Mouse (Mus musculus): ENCODE measurements around the gene Tsc2. TPM values are rescaled to one million over a fixed set of nuclear protein-coding genes. Genes with fewer than 3 reads are reported as not detected.

Tsc2 gene
- total and polyA plus RNA-seq, 3 experiments, result 9.1 to 69.8 (median 35.2) TPM

DNA sequence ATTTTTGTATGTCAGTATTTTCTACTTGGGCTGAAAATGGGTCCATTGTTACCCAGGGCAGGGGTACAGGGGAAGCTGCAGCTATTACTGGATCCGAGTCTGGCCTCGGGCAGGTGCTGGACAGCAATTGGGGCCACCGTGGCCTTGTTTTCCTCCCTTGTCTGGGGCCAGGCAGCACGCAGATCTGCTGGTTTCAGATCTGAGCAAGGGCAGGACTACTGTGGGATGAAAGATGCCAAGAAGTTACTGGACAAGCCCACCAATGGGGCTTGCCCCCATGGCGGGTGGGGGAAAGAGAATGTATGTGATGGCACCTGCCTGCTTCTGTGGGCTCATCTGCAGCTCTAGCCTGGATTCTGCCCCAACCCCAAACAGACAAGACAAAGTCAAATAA is 36.4 kb downstream of the Tsc2 start:
- H3K27ac ChIP-seq (ENCODE audit: insufficient read depth, low read depth), result no peak overlapping the region
- no peak overlapping the region for H3K4me3 ChIP-seq (replicated peaks in 1 of 3; ENCODE audit: low read depth in 2 of 3, low read length in 2 of 3, poor library complexity in 1 of 3)
- H3K27me3 ChIP-seq (replicated peaks), result no peaks in the 10 kb centered on the region
- H3K4me1 ChIP-seq (ENCODE audit: control insufficient read depth in 1 of 2, insufficient read depth in 2 of 2), result peaks cover 0 to 12% of the 10 kb centered on the region in 2 experiments; a peak in 2 of 4 replicates
- no peak for DNase-seq (ENCODE audit: extremely low read depth)
- in situ Hi-C loops (cut with MboI; ENCODE audit: low pct_ligation_motif_present, low pct_unique_long_range_greater_than_20kb, low sequenced_read_pairs), result loop anchor here (5.0 kb wide), 1 partner anchor 56 kb away; the partner anchor contains the start of gene Slc9a3r2
- H3K9me3 ChIP-seq (replicated peaks; ENCODE audit: low read length), result no peaks in the 10 kb centered on the region
- dilution Hi-C loops (cut with MboI; ENCODE audit: extremely low pct_ligation_motif_present, extremely low pct_unique_long_range_greater_than_20kb, low sequenced_read_pairs), result no loop called here
- TF ChIP-seq MAZ (IDR thresholded peaks at IDR 0.05; ENCODE audit: low read depth, low read length), result no peak
- no peak for TF ChIP-seq USF2 (conservative IDR thresholded peaks at IDR 0.05; ENCODE audit: low read depth, low read length)
- TF ChIP-seq IRF4 (IDR thresholded peaks at IDR 0.05; ENCODE audit: low read depth, low read length), result no peak
- no peak for TF ChIP-seq NRF1 (IDR thresholded peaks at IDR 0.05; ENCODE audit: low read depth, low read length)
- TF ChIP-seq POLR2AphosphoS2 (IDR thresholded peaks at IDR 0.05; ENCODE audit: low read depth, low read length), result no peak
- H3K4me2 ChIP-seq (ENCODE audit: insufficient read depth, low read depth, poor library complexity, severe bottlenecking), result no peak overlapping the region
- H3K79me2 ChIP-seq (replicated peaks; ENCODE audit: control insufficient read depth, extremely low read depth, insufficient read depth, poor library complexity, severe bottlenecking), result no peaks in the 10 kb centered on the region
- H3K9ac ChIP-seq (ENCODE audit: insufficient read depth, low read depth), result no peak overlapping the region
- H3K36me3 ChIP-seq (replicated peaks in 1 of 2; ENCODE audit: control insufficient read depth in 1 of 2, insufficient read depth in 1 of 2, low read length in 1 of 2), result peaks cover 91 to 99% of the 10 kb centered on the region in 2 experiments

GRCm38 (mm10) chr17:24595126-24596072 is 37.0 kb downstream of the Tsc2 start:
- in situ Hi-C loops (cut with MboI; ENCODE audit: low pct_ligation_motif_present, low pct_unique_long_range_greater_than_20kb, low sequenced_read_pairs) (loop anchor here (5.0 kb wide), 1 partner anchor 57 kb away; the partner anchor contains the start of gene Slc9a3r2), dilution Hi-C loops (cut with MboI; ENCODE audit: extremely low pct_ligation_motif_present, extremely low pct_unique_long_range_greater_than_20kb, low sequenced_read_pairs) (no loop called here)
- TF ChIP-seq RAD21 (IDR thresholded peaks at IDR 0.05; ENCODE audit: low read depth, low read length) (peak; percentile 47), TCF12 (IDR thresholded peaks at IDR 0.05; ENCODE audit: low read depth, low read length) (no peak), SMC3 (IDR thresholded peaks at IDR 0.05; ENCODE audit: low read depth, low read length) (0 out of 2 replicates have a peak, but pooled peaks have one; percentile 7), CHD2 (IDR thresholded peaks at IDR 0.05; ENCODE audit: low read length) (no peak), ZC3H11A (IDR thresholded peaks at IDR 0.05; ENCODE audit: low read depth, low read length) (no peak), USF2 (conservative IDR thresholded peaks at IDR 0.05; ENCODE audit: low read depth, low read length) (no peak), MXI1 (IDR thresholded peaks at IDR 0.05; ENCODE audit: low read depth, low read length) (no peak), CTCF (conservative IDR thresholded peaks at IDR 0.05 in 1 of 2, IDR thresholded peaks at IDR 0.05 in 1 of 2; ENCODE audit: low read depth in 2 of 2, low read length in 2 of 2) (peak in 1 of 2 experiments; percentile 54; a peak in 2 of 4 replicates)
- Histone ChIP-seq H3K4me1 (ENCODE audit: control insufficient read depth in 1 of 2, insufficient read depth in 2 of 2) (peaks cover 0 to 6% of the 10 kb centered on the region in 2 experiments; a peak in 1 of 4 replicates), H3K4me3 (replicated peaks in 1 of 3; ENCODE audit: low read depth in 2 of 3, low read length in 2 of 3, poor library complexity in 1 of 3) (no peak overlapping the region), H3K79me2 (replicated peaks; ENCODE audit: control insufficient read depth, extremely low read depth, insufficient read depth, poor library complexity, severe bottlenecking) (no peaks in the 10 kb centered on the region), H3K27ac (ENCODE audit: insufficient read depth, low read depth) (no peak overlapping the region), H3K9me3 (replicated peaks; ENCODE audit: low read length) (no peaks in the 10 kb centered on the region), H3K36me3 (replicated peaks in 1 of 2; ENCODE audit: control insufficient read depth in 1 of 2, insufficient read depth in 1 of 2, low read length in 1 of 2) (peaks cover 91 to 99% of the 10 kb centered on the region in 2 experiments), H3K27me3 (replicated peaks) (no peaks in the 10 kb centered on the region), H3K4me2 (ENCODE audit: insufficient read depth, low read depth, poor library complexity, severe bottlenecking) (no peak overlapping the region), H3K9ac (ENCODE audit: insufficient read depth, low read depth) (no peak overlapping the region)
- DNase-seq (ENCODE audit: extremely low read depth), result no peak
